Mouse (Mus musculus) kidney, embryonic 14.5 days (tissue): ENCODE data around the gene Elof1. TPM values are rescaled to one million over a fixed set of nuclear protein-coding genes. Genes with fewer than 3 reads are reported as not detected.

ENCODE experiments used
- ATAC-seq: fragments of 200-750 bp; cut with Nextera tagmentation; 2 replicates; pipeline ENCODE4 v1.8.0; 2017; ENCODE audit warnings: moderate number of reproducible peaks, mild to moderate bottlenecking, moderate TSS enrichment, moderate library complexity; ENCODE audit not compliant: low FRiP score, low TSS enrichment
- H3K27ac ChIP-seq: fragments of 300-500 bp; sonication (generic); 2 replicates; pipeline ENCODE4 v1.5.1; 2014; ENCODE audit warnings: low read depth, mild to moderate bottlenecking, low read length, moderate library complexity, mixed read lengths
- H3K27me3 ChIP-seq: fragments of 300-500 bp; sonication (generic); 2 replicates; pipeline ENCODE4 v1.6.1; 2014; ENCODE audit warnings: mild to moderate bottlenecking, low read length; ENCODE audit not compliant: control insufficient read depth, insufficient read depth
- H3K36me3 ChIP-seq: fragments of 300-500 bp; sonication (generic); 2 replicates; pipeline ENCODE4 v1.6.1; 2014; ENCODE audit warnings: low read length, mixed read lengths; ENCODE audit not compliant: control insufficient read depth, insufficient read depth
- H3K4me1 ChIP-seq: fragments of 300-500 bp; sonication (generic); 2 replicates; pipeline ENCODE4 v1.6.1; 2014; ENCODE audit warnings: low read length, mixed read lengths; ENCODE audit not compliant: control insufficient read depth, insufficient read depth
- H3K4me2 ChIP-seq: fragments of 300-500 bp; sonication (generic); replicated peaks from 2 replicates; pipeline ENCODE4 v1.6.1; 2014; ENCODE audit warnings: low read depth, mild to moderate bottlenecking, low read length
- H3K4me3 ChIP-seq: fragments of 300-500 bp; sonication (generic); 2 replicates; pipeline ENCODE4 v1.5.1; 2014; ENCODE audit warnings: mild to moderate bottlenecking, low read length
- H3K9ac ChIP-seq: fragments of 300-500 bp; sonication (generic); 2 replicates; pipeline ENCODE4 v1.6.1; 2014; ENCODE audit warnings: low read depth, mild to moderate bottlenecking, low read length, moderate library complexity
- H3K9me3 ChIP-seq: fragments of 300-500 bp; sonication (generic); 2 replicates; pipeline ENCODE4 v1.6.1; 2016; ENCODE audit warnings: low read length; ENCODE audit not compliant: control insufficient read depth
- WGBS: fragments of 180-500 bp; shearing (Covaris S2); extraction: QIAGEN DNeasy Blood & Tissue Kit; methylation state at CpG from one replicate; pipeline ENCODE4 v1.1.7; 2014; 5-methylcytosine and 5-hydroxymethylcytosine counted together
- polyA plus RNA-seq: library from polyadenylated mRNA; unstranded; fragments of >200 nt; fragmentation: Nextera tagmentation; extraction: Ambion mirVana; gene quantifications from 2 replicates; pipeline ENCODE4 v1.2.1, GENCODE M21; 2014

Gene Elof1
- 216 and 237 TPM in 2 replicates for polyA plus RNA-seq

DNA sequence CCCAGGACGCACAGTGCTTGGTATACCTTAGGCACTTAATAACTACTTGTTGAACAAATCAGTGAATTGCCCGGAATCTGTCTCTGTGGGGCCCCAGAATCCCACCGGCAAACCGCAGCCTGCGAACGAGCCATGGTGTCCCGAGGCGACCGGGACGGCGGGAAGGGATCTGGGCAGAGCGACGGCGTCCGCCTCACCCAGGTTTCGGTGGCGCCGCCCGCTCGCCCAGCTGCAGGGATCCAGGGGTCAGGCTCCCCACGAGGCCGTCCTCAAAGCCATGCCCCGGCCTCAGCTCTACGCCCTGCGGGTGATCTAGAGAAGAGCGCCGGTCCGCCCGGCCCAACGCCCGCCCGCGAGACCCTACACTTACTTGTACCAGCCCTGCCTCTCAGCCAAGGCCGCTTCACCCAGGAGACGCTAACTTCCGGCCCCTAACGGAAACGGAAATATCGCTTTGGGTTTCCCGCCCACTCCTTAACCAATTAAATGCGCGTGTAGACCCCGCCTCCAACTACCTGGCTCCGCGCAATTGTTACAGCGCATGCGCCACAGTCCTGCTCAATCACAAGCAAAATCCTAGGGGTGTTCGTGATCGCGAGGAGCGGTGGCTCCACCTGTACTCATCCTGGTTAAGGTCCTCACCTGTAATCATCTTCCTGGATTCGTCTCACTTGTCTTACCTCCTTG is at the start of gene Elof1:
Elof1 (minus strand) TSS at position 433 of the 687 bp plus-strand sequence.
- Histone ChIP-seq H3K4me1 (peaks cover 10% of the 10 kb centered on the region), H3K27me3 (no peaks in the 10 kb centered on the region), H3K4me3 (peak within 1 kb of the TSS; percentile 89), H3K4me2 (peak within 1 kb of the TSS; percentile 52), H3K36me3 (peaks cover 17% of the 10 kb centered on the region), H3K9me3 (no peaks in the 10 kb centered on the region), H3K9ac (peak within 1 kb of the TSS; percentile 91), H3K27ac (peak within 1 kb of the TSS; percentile 39)
- ATAC-seq, result peak; percentile 94
- under 1% methylated on average over 51 of the region's 52 CpGs for WGBS

DNA sequence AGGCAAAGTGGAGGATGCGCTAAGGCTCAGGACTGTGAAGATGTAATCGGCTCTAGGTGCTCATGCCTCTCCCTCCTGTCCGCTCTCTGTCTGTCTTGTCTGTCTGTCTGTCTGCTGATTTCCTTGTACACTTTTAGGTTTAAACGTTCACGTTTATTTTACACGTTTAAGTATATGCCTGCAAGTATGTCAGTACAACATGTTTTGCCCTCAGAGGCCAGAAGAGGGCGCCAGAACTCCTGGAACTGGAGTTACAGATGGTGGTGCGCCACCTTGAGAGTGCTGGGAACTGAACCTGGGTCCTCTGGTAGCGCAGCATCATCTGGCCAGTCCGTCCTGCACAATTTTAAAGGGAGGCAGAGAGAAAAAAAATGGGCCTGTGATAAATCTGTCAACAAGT is 49.7 kb upstream of the Elof1 start:
- Histone ChIP-seq H3K9ac (no peak overlapping the region), H3K9me3 (peaks cover 4% of the 10 kb centered on the region; the same call in 1 of the 2 replicates), H3K36me3 (no peaks in the 10 kb centered on the region), H3K4me2 (no peak overlapping the region), H3K4me3 (no peak overlapping the region), H3K4me1 (no peaks in the 10 kb centered on the region; the same call in 1 of the 2 replicates), H3K27ac (no peak overlapping the region), H3K27me3 (no peaks in the 10 kb centered on the region)
- no peak for ATAC-seq
- WGBS, result 87% methylated on average over 10 of the region's 10 CpGs

DNA sequence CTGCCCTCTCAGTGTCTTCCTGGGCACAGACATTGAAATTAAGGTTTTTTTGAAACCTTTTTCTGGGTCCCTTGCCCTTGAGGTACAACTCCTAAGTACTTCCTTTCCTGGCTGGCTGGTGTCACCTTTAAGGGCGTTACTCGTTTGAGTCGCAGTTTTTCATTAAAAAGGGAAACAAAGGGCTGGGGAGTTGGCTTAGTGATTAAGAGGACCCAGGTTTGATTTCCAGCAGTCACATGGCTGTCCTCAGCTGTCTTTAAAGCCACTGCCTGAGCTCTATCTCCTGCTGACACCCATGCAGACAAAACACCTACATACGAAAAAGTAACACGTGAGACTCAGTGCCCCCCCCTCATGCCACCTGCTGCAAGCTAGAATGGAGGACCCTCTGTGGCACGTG is 49.0 kb upstream of the Elof1 start:
- Histone ChIP-seq H3K27ac (no peak overlapping the region), H3K36me3 (no peaks in the 10 kb centered on the region), H3K9me3 (peaks cover 4% of the 10 kb centered on the region; the same call in 1 of the 2 replicates), H3K4me1 (no peaks in the 10 kb centered on the region; the same call in 1 of the 2 replicates), H3K4me3 (no peak overlapping the region), H3K4me2 (no peak overlapping the region), H3K27me3 (no peaks in the 10 kb centered on the region), H3K9ac (no peak overlapping the region)
- ATAC-seq, result no peak
- WGBS, result 52% methylated on average over 6 of the region's 6 CpGs

DNA sequence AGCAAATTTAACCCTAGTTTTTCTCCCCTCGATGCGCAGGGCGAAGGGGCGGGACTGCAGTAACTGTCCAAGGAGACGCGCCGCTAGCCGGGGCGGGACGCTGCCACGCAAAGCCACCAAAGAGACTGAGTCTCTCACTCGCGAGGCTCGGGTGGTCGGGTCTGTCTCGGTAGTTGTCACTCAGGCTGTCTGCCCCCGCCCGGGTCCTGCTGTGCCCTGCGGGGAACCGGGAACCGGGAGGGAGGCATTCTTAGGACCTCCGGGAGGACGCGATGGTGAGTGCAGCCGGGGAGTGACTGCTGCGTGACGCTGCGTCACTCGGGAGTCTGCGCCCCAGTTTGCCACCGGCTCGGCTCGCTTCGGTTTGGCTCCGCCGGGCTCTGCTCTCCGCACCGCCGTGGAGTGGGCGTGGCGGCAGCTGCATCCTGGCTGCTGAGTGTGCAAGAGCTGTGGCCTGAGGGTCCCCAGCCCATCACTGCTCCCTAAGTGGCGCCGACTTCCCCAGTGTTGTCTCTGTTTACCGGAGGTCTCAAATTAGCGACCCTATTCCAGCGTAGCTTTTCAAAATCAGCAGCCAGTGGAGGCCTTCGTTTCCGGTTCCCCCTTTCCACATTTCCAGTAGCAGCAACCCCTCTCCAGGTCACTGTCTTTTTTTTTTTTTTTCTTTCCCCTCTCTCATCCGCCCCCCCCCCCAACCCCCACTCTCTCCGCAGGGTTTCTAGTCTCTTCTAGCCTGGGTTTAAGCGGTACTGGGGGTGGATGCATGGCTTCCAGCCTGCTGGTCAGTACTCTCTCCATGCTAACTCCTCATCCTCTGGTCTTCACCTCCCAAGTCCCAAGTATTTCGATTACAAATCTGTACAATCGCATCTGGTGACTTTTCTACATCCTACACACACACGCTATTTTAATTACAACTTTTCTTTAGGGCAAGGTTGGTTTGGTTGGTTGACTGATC is 48.0 kb upstream of the Elof1 start:
- H3K27ac ChIP-seq, result no peak overlapping the region
- H3K9ac ChIP-seq, result peak overlapping the region; percentile 59
- no peaks in the 10 kb centered on the region for H3K27me3 ChIP-seq
- 2% methylated on average over 51 of the region's 54 CpGs for WGBS
- no peaks in the 10 kb centered on the region for H3K36me3 ChIP-seq
- peak overlapping the region; percentile 99 for H3K4me2 ChIP-seq
- ATAC-seq, result peak; percentile 68; the same call in 1 of the 2 replicates
- peaks cover 4% of the 10 kb centered on the region; the same call in 1 of the 2 replicates for H3K9me3 ChIP-seq
- H3K4me1 ChIP-seq, result no peaks in the 10 kb centered on the region; the same call in 1 of the 2 replicates
- H3K4me3 ChIP-seq, result peak overlapping the region; percentile 63

DNA sequence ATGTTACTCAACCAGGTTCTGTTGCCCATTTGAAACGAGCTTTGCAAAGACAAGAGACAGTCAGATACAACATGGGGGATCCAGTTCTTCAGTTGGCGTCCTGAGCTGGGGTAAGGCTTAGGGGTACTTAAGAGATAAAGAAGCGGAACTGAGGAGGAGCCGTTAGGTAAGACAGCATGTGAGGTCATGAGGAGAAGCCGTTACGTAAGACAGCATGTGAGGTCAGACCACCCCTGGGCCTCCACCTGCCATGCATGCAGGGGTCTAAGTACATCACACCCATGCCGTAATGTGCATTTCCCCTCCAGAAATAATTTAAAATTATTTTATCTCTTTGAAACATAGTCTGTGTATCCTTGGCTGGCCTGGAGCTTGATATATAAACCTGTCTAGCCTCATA is 45.9 kb upstream of the Elof1 start:
- no peak overlapping the region for H3K9ac ChIP-seq
- WGBS, result 88% methylated on average over 7 of the region's 7 CpGs
- H3K4me1 ChIP-seq, result no peaks in the 10 kb centered on the region; the same call in 1 of the 2 replicates

DNA sequence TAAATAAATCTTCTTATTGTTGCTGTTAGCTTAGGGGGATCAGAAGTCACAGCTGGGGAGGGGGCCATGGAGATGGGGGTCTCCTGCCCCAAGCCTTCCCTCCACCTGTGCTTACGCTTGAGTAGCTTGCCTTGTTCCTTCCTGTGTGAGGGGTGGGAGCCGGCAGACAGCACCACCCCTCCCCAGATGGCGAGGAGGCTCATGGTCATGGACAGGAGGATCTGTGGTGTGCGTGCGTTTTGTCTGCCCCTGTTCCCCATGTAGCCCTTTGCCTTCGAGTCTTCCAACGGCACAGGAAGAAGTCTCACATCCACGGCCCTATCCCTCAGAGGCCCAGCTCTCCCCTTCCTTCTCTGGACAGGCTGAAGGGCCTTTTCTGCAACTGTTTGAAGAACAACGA is 45.3 kb upstream of the Elof1 start:
- no peak overlapping the region for H3K4me3 ChIP-seq
- WGBS, result 82% methylated on average over 9 of the region's 9 CpGs
- no peak overlapping the region for H3K4me2 ChIP-seq
- no peak for ATAC-seq
- H3K27me3 ChIP-seq, result no peaks in the 10 kb centered on the region
- no peak overlapping the region for H3K27ac ChIP-seq
- peaks cover 4% of the 10 kb centered on the region; the same call in 1 of the 2 replicates for H3K9me3 ChIP-seq
- H3K4me1 ChIP-seq, result no peaks in the 10 kb centered on the region; the same call in 1 of the 2 replicates
- H3K36me3 ChIP-seq, result no peaks in the 10 kb centered on the region
- no peak overlapping the region for H3K9ac ChIP-seq

More for the DNA sequence above, 45.9 kb upstream of the Elof1 start:
- Histone ChIP-seq H3K27ac (no peak overlapping the region), H3K27me3 (no peaks in the 10 kb centered on the region), H3K9me3 (peaks cover 4% of the 10 kb centered on the region; the same call in 1 of the 2 replicates), H3K4me3 (no peak overlapping the region), H3K4me2 (no peak overlapping the region), H3K36me3 (no peaks in the 10 kb centered on the region)
- ATAC-seq, result no peak

DNA sequence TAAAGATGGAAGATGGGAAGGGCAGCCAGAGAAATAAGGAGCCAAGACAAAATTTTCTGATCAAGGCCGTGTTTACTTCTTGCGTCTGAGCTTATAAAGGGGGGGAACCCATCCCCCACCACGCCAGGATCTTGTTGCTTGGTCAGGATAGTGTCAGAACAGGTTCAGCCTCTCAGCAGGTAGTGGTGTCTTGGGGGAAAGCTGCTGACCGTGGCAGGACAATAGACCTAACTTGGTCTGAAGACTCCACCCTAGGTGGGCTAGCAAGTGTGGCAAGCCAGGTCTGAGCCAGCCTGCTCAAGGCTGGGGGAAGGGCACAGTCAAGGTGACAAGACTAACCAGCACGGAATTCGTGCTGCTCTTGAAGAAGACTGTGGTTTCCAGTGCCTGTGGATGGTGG is 44.3 kb upstream of the Elof1 start:
- Histone ChIP-seq H3K27ac (no peak overlapping the region), H3K36me3 (no peaks in the 10 kb centered on the region), H3K27me3 (no peaks in the 10 kb centered on the region), H3K9me3 (no peaks in the 10 kb centered on the region), H3K4me2 (no peak overlapping the region), H3K4me1 (no peaks in the 10 kb centered on the region; the same call in 1 of the 2 replicates), H3K4me3 (no peak overlapping the region), H3K9ac (no peak overlapping the region)
- WGBS, result 45% methylated on average over 6 of the region's 6 CpGs
- ATAC-seq, result no peak

DNA sequence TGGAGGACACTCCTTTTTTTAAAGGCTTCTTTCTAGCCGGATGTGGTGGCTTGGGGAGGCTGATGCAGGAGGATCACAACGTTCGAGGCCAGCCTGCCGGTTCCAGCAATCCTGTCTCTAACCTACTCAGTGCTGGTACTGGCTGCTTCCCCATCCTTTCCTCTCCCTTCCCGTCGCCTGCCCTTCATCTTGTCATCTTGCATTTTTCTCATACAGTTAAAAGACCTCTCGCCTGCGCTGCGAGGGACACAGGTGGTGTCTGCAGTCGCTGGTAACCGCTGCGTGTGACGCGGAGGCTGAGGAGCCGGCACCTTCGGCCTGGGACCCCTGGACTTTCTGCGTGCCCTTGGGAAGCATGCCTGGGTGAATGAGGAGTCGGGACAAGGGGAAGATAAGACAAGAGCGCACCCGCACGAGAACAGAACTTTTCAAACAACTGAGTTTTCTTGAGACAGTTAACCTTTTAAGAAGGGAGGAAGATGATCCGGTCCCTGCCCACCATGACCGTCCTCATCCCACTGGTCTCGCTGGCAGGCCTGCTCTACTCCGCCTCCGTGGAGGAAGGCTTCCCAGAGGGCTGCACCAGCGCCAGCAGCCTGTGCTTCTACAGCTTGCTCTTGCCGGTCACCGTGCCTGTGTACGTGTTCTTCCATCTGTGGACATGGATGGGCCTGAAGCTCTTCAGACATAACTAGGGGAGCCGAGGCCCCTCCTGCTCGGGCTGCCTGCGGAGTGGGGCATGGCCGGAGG is 40.7 kb upstream of the Elof1 start:
- WGBS, result 71% methylated on average over 34 of the region's 34 CpGs
- Histone ChIP-seq H3K4me3 (peak overlapping the region; percentile 69), H3K36me3 (no peaks in the 10 kb centered on the region), H3K9ac (peak overlapping the region; percentile 75), H3K4me2 (peak overlapping the region; percentile 66), H3K27ac (no peak overlapping the region), H3K4me1 (no peaks in the 10 kb centered on the region; the same call in 1 of the 2 replicates), H3K9me3 (no peaks in the 10 kb centered on the region), H3K27me3 (no peaks in the 10 kb centered on the region)
- no peak for ATAC-seq
